Mouse (Mus musculus) hindbrain, postnatal 0 days (tissue): ENCODE measurements around the gene Mtcl1. TPM values are rescaled to one million over a fixed set of nuclear protein-coding genes. Genes with fewer than 3 reads are reported as not detected.

Experiments used
- ATAC-seq: fragments of 200-750 bp; cut with Nextera tagmentation; 2 replicates; pipeline ENCODE4 v1.8.0; 2017; ENCODE audit warnings: mild to moderate bottlenecking, moderate TSS enrichment, moderate library complexity
- DNase-seq: peaks from one replicate; pipeline ENCODE4 v3.0.0-alpha.2; 2015; ENCODE audit warnings: low spot score
- H3K27ac ChIP-seq: fragments of 300-500 bp; sonication (generic); 2 replicates; pipeline ENCODE4 v1.5.1; 2014; ENCODE audit warnings: mild to moderate bottlenecking
- H3K27me3 ChIP-seq: fragments of 300-500 bp; sonication (generic); 2 replicates; pipeline ENCODE4 v1.6.1; 2014; ENCODE audit warnings: low read length, mixed read lengths; ENCODE audit not compliant: insufficient read depth
- H3K36me3 ChIP-seq: fragments of 300-500 bp; sonication (generic); 2 replicates; pipeline ENCODE4 v1.6.1; 2014; ENCODE audit warnings: low read length, mixed read lengths; ENCODE audit not compliant: insufficient read depth
- H3K4me1 ChIP-seq: fragments of 300-500 bp; sonication (generic); 2 replicates; pipeline ENCODE4 v1.6.1; 2014; ENCODE audit warnings: antibody characterized with exemption, low read length, mixed read lengths; ENCODE audit not compliant: insufficient read depth
- H3K4me2 ChIP-seq: fragments of 300-500 bp; sonication (generic); 2 replicates; pipeline ENCODE4 v1.6.1; 2014; ENCODE audit warnings: low read depth, mild to moderate bottlenecking, low read length, moderate library complexity, mixed read lengths
- H3K4me3 ChIP-seq: fragments of 300-500 bp; sonication (generic); 2 replicates; pipeline ENCODE4 v1.5.1; 2014; ENCODE audit warnings: low read length
- H3K9ac ChIP-seq: fragments of 300-500 bp; sonication (generic); replicated peaks from 2 replicates; pipeline ENCODE4 v1.6.1; 2014; ENCODE audit warnings: mild to moderate bottlenecking, low read length, moderate library complexity, mixed read lengths
- H3K9me3 ChIP-seq: fragments of 300-500 bp; sonication (generic); 2 replicates; pipeline ENCODE4 v1.6.1; 2016; ENCODE audit warnings: low read length, mixed read lengths
- CTCF ChIP-seq: IDR thresholded peaks from 2 replicates; pipeline ENCODE4 v1.5.1; 2016; ENCODE audit warnings: antibody characterized with exemption, control low read depth, low read depth
- WGBS: fragments of 180-500 bp; shearing (Covaris S2); extraction: QIAGEN DNeasy Blood & Tissue Kit; methylation state at CpG from one replicate; pipeline ENCODE4 v1.1.7; 2014; 5-methylcytosine and 5-hydroxymethylcytosine counted together
- polyA plus RNA-seq: library from polyadenylated mRNA; unstranded; fragments of >200 nt; fragmentation: Nextera tagmentation; extraction: Ambion mirVana; gene quantifications from 2 replicates; pipeline ENCODE4 v1.2.1, GENCODE M21; 2015
- total RNA-seq: library from RNA; depleted of rRNA; stranded (reverse); fragments of >200 nt; gene quantifications from 2 replicates; pipeline ENCODE4 v1.2.3, GENCODE M21; 2014

Mtcl1 gene
- total and polyA plus RNA-seq, 2 experiments from 2014 or later = 13.8 to 27.0 TPM

- Histone ChIP-seq H3K27ac (no peak overlapping the region), H3K27me3 (no peaks in the 10 kb centered on the region), H3K36me3 (peaks cover 4% of the 10 kb centered on the region; the same call in 1 of the 2 replicates), H3K4me1 (no peaks in the 10 kb centered on the region), H3K9ac (no peak overlapping the region), H3K4me2 (no peak overlapping the region), H3K4me3 (no peak overlapping the region), H3K9me3 (no peaks in the 10 kb centered on the region)
- no peak for TF ChIP-seq CTCF
- no peak for DNase-seq
- ATAC-seq = no peak
- WGBS = 63% methylated on average over 15 of the region's 15 CpGs
Observed at GRCm38 (mm10) chr17:66362287-66363016, 87.1 kb downstream of the Mtcl1 start.

DNA sequence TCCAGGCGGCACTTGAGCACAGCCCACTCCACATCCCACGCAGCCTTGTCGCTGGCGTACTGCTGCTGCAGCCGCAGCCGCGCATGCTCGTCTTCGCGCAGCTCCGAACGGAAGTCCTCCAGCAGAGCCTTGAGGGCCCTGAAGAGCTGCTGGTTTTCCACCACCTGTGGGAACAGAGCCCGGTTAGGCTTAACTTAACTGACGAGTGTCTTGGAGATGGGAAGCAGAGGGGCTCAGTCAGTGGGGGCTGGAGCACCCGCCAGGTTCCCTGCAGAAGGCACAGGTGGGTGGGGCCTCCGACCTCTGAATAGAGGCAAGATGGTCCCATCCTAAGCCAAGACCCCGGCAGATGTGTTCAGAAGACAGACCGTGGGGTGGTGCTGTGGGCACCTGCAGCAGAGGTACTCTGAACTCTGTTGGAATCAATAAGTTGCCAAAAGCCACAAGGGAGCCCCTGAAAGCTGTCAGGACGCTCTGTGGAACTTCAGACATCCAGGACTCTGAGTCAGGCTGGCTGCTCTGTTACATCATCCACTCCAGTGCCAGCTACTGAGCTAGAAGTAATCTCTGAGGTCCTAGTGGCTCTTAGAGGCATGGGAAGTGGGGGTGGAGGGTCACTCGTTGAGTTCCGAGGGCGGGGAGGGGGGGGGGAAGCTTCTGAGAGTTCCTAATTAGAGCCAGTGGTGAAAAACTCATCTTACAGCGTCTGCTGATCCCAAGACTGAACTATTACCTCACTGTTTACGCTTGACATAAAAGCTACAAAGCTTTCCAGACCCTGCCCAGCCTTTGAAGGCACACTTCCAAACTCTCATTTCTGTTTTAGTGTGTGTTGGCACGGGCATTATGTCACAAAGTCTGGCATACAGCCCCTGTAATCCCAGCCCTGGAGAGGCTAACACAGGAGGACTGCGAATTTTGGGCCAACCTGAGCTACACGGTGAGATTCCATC, 91.2 kb downstream of the Mtcl1 start:
- H3K4me2 ChIP-seq = no peak overlapping the region
- H3K9me3 ChIP-seq = no peaks in the 10 kb centered on the region
- WGBS = 71% methylated on average over 27 of the region's 27 CpGs
- no peaks in the 10 kb centered on the region for H3K27me3 ChIP-seq
- no peak for TF ChIP-seq CTCF
- no peaks in the 10 kb centered on the region for H3K4me1 ChIP-seq
- no peak overlapping the region for H3K4me3 ChIP-seq
- peak; percentile 67 for ATAC-seq
- DNase-seq = peak; percentile 34
- H3K36me3 ChIP-seq = peaks cover 14% of the 10 kb centered on the region; the same call in 1 of the 2 replicates
- no peak overlapping the region for H3K9ac ChIP-seq
- H3K27ac ChIP-seq = no peak overlapping the region

- H3K27ac ChIP-seq = no peak overlapping the region
- H3K9me3 ChIP-seq = no peaks in the 10 kb centered on the region
- DNase-seq (no peak), ATAC-seq (no peak)
- peaks cover 19% of the 10 kb centered on the region; the same call in 1 of the 2 replicates for H3K36me3 ChIP-seq
- no peaks in the 10 kb centered on the region for H3K4me1 ChIP-seq
- no peaks in the 10 kb centered on the region for H3K27me3 ChIP-seq
- H3K4me3 ChIP-seq = no peak overlapping the region
- whole genome bisulfite sequencing = 81% methylated on average over 9 of the region's 9 CpGs
- no peak overlapping the region for H3K4me2 ChIP-seq
- no peak overlapping the region for H3K9ac ChIP-seq
- TF ChIP-seq CTCF = no peak
Observed at GRCm38 (mm10) chr17:66357171-66358025, 92.2 kb downstream of the Mtcl1 start.

DNA sequence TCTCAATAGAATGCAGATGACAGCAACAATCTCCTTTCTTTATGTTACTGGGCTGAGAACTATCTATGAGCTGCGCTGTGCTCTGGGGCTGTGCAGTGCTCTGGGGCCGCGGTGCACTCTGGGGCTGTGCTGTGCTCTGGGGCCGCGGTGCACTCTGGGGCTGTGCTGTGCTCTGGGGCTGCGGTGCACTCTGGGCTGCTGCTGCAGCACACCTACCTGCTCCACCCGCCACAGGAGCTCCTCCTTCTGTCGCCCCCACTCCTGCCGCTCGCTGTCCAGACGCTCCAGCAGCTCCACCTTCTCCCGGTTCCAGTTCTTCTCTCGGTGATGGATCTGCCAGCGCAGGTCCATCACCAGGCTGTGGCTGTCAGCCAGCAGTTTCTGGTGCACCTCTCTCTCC, 95.6 kb downstream of the Mtcl1 start:
- H3K27ac ChIP-seq = no peak overlapping the region
- H3K9me3 ChIP-seq = no peaks in the 10 kb centered on the region
- 81% methylated on average over 14 of the region's 14 CpGs for WGBS
- no peak overlapping the region for H3K4me2 ChIP-seq
- no peak overlapping the region for H3K4me3 ChIP-seq
- no peaks in the 10 kb centered on the region for H3K4me1 ChIP-seq
- H3K36me3 ChIP-seq = peaks cover 19% of the 10 kb centered on the region; the same call in 1 of the 2 replicates
- no peak overlapping the region for H3K9ac ChIP-seq
- H3K27me3 ChIP-seq = no peaks in the 10 kb centered on the region
- ATAC-seq (no peak), DNase-seq (no peak)
- TF ChIP-seq CTCF = no peak

- Histone ChIP-seq H3K27ac (peak overlapping the region; percentile 36; the same call in 1 of the 2 replicates), H3K4me1 (no peaks in the 10 kb centered on the region), H3K4me2 (no peak overlapping the region), H3K4me3 (no peak overlapping the region), H3K9me3 (no peaks in the 10 kb centered on the region), H3K27me3 (no peaks in the 10 kb centered on the region), H3K36me3 (peaks cover 22% of the 10 kb centered on the region), H3K9ac (no peak overlapping the region)
- DNase-seq (peak; percentile 55), ATAC-seq (peak; percentile 61; the same call in 1 of the 2 replicates)
- 71% methylated on average over 20 of the region's 20 CpGs for whole genome bisulfite sequencing
- no peak for TF ChIP-seq CTCF
Observed at GRCm38 (mm10) chr17:66352847-66353643, 96.5 kb downstream of the Mtcl1 start.
